Mouse (Mus musculus): ENCODE results near the gene Crybb2. TPM values are rescaled to one million over a fixed set of nuclear protein-coding genes. Genes with fewer than 3 reads are reported as not detected.
A peak's percentile ranks its signal among the peaks of the same experiment; 100 is the strongest.
"Not testable (repeated sequence)": the region's sequence is repeated elsewhere in the genome, so short reads cannot be mapped to it uniquely, and the experiment has no call there.

Gene Crybb2
- not detected in 2 replicates for polyA plus RNA-seq (2015; fragmentation: Nextera tagmentation; extraction: Ambion mirVana)

GRCm38 (mm10) chr5:113070017-113070416 lies at the start of gene Crybb2:
Gene Crybb2, minus strand, starts transcription at chr5:113070117.
- no peaks in the 10 kb centered on the region for H3K9me3 ChIP-seq
- no peak for ATAC-seq (ENCODE audit: low FRiP score)
- no peaks in the 10 kb centered on the region for H3K36me3 ChIP-seq
- H3K27ac ChIP-seq = no peak within 1 kb of the TSS
- no peak within 1 kb of the TSS for H3K4me3 ChIP-seq
- no peaks in the 10 kb centered on the region for H3K4me1 ChIP-seq (replicated peaks)
- no peak within 1 kb of the TSS for H3K4me2 ChIP-seq
- 0 out of 2 replicates have a peak, but pooled peaks cover 6% of the 10 kb centered on the region for H3K27me3 ChIP-seq
- H3K9ac ChIP-seq = no peak within 1 kb of the TSS

- no peak overlapping the region for H3K4me2 ChIP-seq
- no peak overlapping the region for H3K4me3 ChIP-seq
- no peaks in the 10 kb centered on the region for H3K27me3 ChIP-seq
- WGBS = 86% methylated on average over 9 of the region's 9 CpGs
- no peaks in the 10 kb centered on the region for H3K36me3 ChIP-seq
- no peak overlapping the region for H3K27ac ChIP-seq
- H3K9me3 ChIP-seq = no peaks in the 10 kb centered on the region
- H3K9ac ChIP-seq = no peak overlapping the region
- ATAC-seq (ENCODE audit: low FRiP score) = no peak
- peaks cover 47% of the 10 kb centered on the region for H3K4me1 ChIP-seq (replicated peaks)
Measured at GRCm38 (mm10) chr5:113119291-113119690, 49.4 kb upstream of the Crybb2 start.

- no peaks in the 10 kb centered on the region for H3K27me3 ChIP-seq
- ATAC-seq (ENCODE audit: low FRiP score) = no peak
- H3K9me3 ChIP-seq = no peaks in the 10 kb centered on the region
- H3K4me3 ChIP-seq = no peak overlapping the region
- no peak overlapping the region for H3K27ac ChIP-seq
- no peak overlapping the region for H3K4me2 ChIP-seq
- peaks cover 53% of the 10 kb centered on the region for H3K4me1 ChIP-seq (replicated peaks)
- H3K9ac ChIP-seq = no peak overlapping the region
- WGBS = 58% methylated on average over 6 of the region's 6 CpGs
- no peaks in the 10 kb centered on the region for H3K36me3 ChIP-seq
Measured at GRCm38 (mm10) chr5:113118695-113119094, 48.8 kb upstream of the Crybb2 start.

- Histone ChIP-seq H3K4me3 (no peak overlapping the region), H3K27ac (no peak overlapping the region), H3K4me2 (no peak overlapping the region), H3K4me1 (replicated peaks) (peaks cover 50% of the 10 kb centered on the region), H3K9me3 (no peaks in the 10 kb centered on the region), H3K36me3 (no peaks in the 10 kb centered on the region), H3K27me3 (no peaks in the 10 kb centered on the region), H3K9ac (no peak overlapping the region)
- no peak for ATAC-seq (ENCODE audit: low FRiP score)
- 68% methylated on average over 5 of the region's 5 CpGs for WGBS
Measured at GRCm38 (mm10) chr5:113117361-113117760, 47.4 kb upstream of the Crybb2 start.

GRCm38 (mm10) chr5:113115896-113116295 lies 46.0 kb upstream of the Crybb2 start:
- H3K9me3 ChIP-seq = no peaks in the 10 kb centered on the region
- 55% methylated on average over 10 of the region's 10 CpGs for WGBS
- H3K27ac ChIP-seq = 0 out of 2 replicates have a peak overlapping the region, but pooled peaks have one; percentile 2
- peaks cover 45% of the 10 kb centered on the region for H3K4me1 ChIP-seq (replicated peaks)
- H3K4me3 ChIP-seq = no peak overlapping the region
- ATAC-seq (ENCODE audit: low FRiP score) = no peak
- H3K9ac ChIP-seq = no peak overlapping the region
- H3K27me3 ChIP-seq = no peaks in the 10 kb centered on the region
- H3K4me2 ChIP-seq = no peak overlapping the region
- no peaks in the 10 kb centered on the region for H3K36me3 ChIP-seq

GRCm38 (mm10) chr5:113114264-113115225 lies 44.6 kb upstream of the Crybb2 start:
- WGBS = 47% methylated on average over 20 of the region's 20 CpGs
- Histone ChIP-seq H3K4me1 (replicated peaks) (peaks cover 36% of the 10 kb centered on the region), H3K9ac (no peak overlapping the region), H3K36me3 (no peaks in the 10 kb centered on the region), H3K4me2 (no peak overlapping the region), H3K27ac (peak overlapping the region; percentile 40; the same call in 1 of the 2 replicates), H3K9me3 (no peaks in the 10 kb centered on the region), H3K27me3 (no peaks in the 10 kb centered on the region), H3K4me3 (no peak overlapping the region)
- ATAC-seq (ENCODE audit: low FRiP score) = no peak

- no peak for ATAC-seq (ENCODE audit: low FRiP score)
- no peak overlapping the region for H3K4me2 ChIP-seq
- no peaks in the 10 kb centered on the region for H3K9me3 ChIP-seq
- no peak overlapping the region for H3K9ac ChIP-seq
- no peak overlapping the region for H3K4me3 ChIP-seq
- no peaks in the 10 kb centered on the region for H3K36me3 ChIP-seq
- WGBS = 54% methylated on average over 5 of the region's 5 CpGs
- peaks cover 30% of the 10 kb centered on the region for H3K4me1 ChIP-seq (replicated peaks)
- H3K27ac ChIP-seq = no peak overlapping the region
- no peaks in the 10 kb centered on the region for H3K27me3 ChIP-seq
Measured at GRCm38 (mm10) chr5:113113120-113113519, 43.2 kb upstream of the Crybb2 start.

- Histone ChIP-seq H3K9ac (no peak overlapping the region), H3K4me2 (no peak overlapping the region), H3K36me3 (no peaks in the 10 kb centered on the region), H3K27me3 (no peaks in the 10 kb centered on the region), H3K9me3 (no peaks in the 10 kb centered on the region), H3K27ac (no peak overlapping the region), H3K4me3 (no peak overlapping the region), H3K4me1 (replicated peaks) (peaks cover 29% of the 10 kb centered on the region)
- WGBS = 4% methylated on average over 4 of the region's 4 CpGs
- no peak for ATAC-seq (ENCODE audit: low FRiP score)
Measured at GRCm38 (mm10) chr5:113111336-113111735, 41.4 kb upstream of the Crybb2 start.

- Histone ChIP-seq H3K27ac (peak overlapping the region; percentile 77), H3K27me3 (no peaks in the 10 kb centered on the region), H3K4me3 (no peak overlapping the region), H3K9me3 (no peaks in the 10 kb centered on the region), H3K36me3 (no peaks in the 10 kb centered on the region), H3K4me2 (no peak overlapping the region), H3K4me1 (replicated peaks) (peaks cover 28% of the 10 kb centered on the region), H3K9ac (no peak overlapping the region)
- whole genome bisulfite sequencing = 0% methylated on average over 1 of the region's 1 CpGs
- ATAC-seq (ENCODE audit: low FRiP score) = no peak
Measured at GRCm38 (mm10) chr5:113110929-113111328, 41.0 kb upstream of the Crybb2 start.

- ATAC-seq (ENCODE audit: low FRiP score); H3K27me3 ChIP-seq: not testable (repeated sequence)
- WGBS = 88% methylated on average over 2 of the region's 2 CpGs
Measured at GRCm38 (mm10) chr5:113109651-113110050, 39.7 kb upstream of the Crybb2 start.

GRCm38 (mm10) chr5:113108165-113108764 lies 38.3 kb upstream of the Crybb2 start:
- Histone ChIP-seq H3K9ac (no peak overlapping the region), H3K4me2 (no peak overlapping the region), H3K27ac (no peak overlapping the region), H3K27me3 (no peaks in the 10 kb centered on the region), H3K4me3 (no peak overlapping the region), H3K4me1 (replicated peaks) (peaks cover 16% of the 10 kb centered on the region), H3K36me3 (no peaks in the 10 kb centered on the region), H3K9me3 (no peaks in the 10 kb centered on the region)
- no peak for ATAC-seq (ENCODE audit: low FRiP score)
- 81% methylated on average over 11 of the region's 11 CpGs for WGBS

More at GRCm38 (mm10) chr5:113109651-113110050, 39.7 kb upstream of the Crybb2 start:
- H3K36me3 ChIP-seq, H3K27ac ChIP-seq, H3K9me3 ChIP-seq, H3K4me3 ChIP-seq, H3K4me2 ChIP-seq, H3K9ac ChIP-seq: not testable (repeated sequence)
- H3K4me1 ChIP-seq (replicated peaks) = peaks cover 26% of the 10 kb centered on the region

- no peak overlapping the region for H3K9ac ChIP-seq
- H3K4me3 ChIP-seq = no peak overlapping the region
- no peaks in the 10 kb centered on the region for H3K27me3 ChIP-seq
- no peak for ATAC-seq (ENCODE audit: low FRiP score)
- peaks cover 17% of the 10 kb centered on the region for H3K4me1 ChIP-seq (replicated peaks)
- no peaks in the 10 kb centered on the region for H3K36me3 ChIP-seq
- 74% methylated on average over 3 of the region's 3 CpGs for WGBS
- H3K27ac ChIP-seq = no peak overlapping the region
- H3K9me3 ChIP-seq = no peaks in the 10 kb centered on the region
- no peak overlapping the region for H3K4me2 ChIP-seq
Measured at GRCm38 (mm10) chr5:113107709-113108108, 37.8 kb upstream of the Crybb2 start.
